Mouse (Mus musculus) heart, embryonic 14.5 days (tissue): Measurements from ENCODE around the gene Wfikkn2. TPM values are rescaled to one million over a fixed set of nuclear protein-coding genes. Genes with fewer than 3 reads are reported as not detected.

Experiments
- ATAC-seq: fragments of 200-750 bp; cut with Nextera tagmentation; 2 replicates; pipeline ENCODE4 v1.8.0; 2017; ENCODE audit warnings: low read depth, moderate TSS enrichment; ENCODE audit not compliant: insufficient number of reproducible peaks, insufficient read depth, low FRiP score
- H3K27ac ChIP-seq, 2 experiments: fragments of 200-500 bp in 1 of 2; fragments of 300-500 bp in 1 of 2; sonication (generic) in 1 of 2; replicated peaks in 1 of 2; 2 replicates each; pipeline ENCODE4 v1.5.1; 2012 to 2014; ENCODE audit warnings: low read depth in 2 of 2, low read length in 2 of 2, control low read depth in 1 of 2, mild to moderate bottlenecking in 1 of 2, mixed read lengths in 1 of 2; ENCODE audit not compliant: control insufficient read depth in 1 of 2, insufficient read depth in 1 of 2
- H3K27me3 ChIP-seq: fragments of 300-500 bp; sonication (generic); 2 replicates; pipeline ENCODE4 v1.6.1; 2014; ENCODE audit warnings: mild to moderate bottlenecking, low read length, control low read depth; ENCODE audit not compliant: control insufficient read depth, insufficient read depth
- H3K36me3 ChIP-seq: fragments of 300-500 bp; sonication (generic); 2 replicates; pipeline ENCODE4 v1.6.1; 2014; ENCODE audit warnings: mild to moderate bottlenecking, control low read depth, low read length, mixed read lengths; ENCODE audit not compliant: control insufficient read depth, insufficient read depth
- H3K4me1 ChIP-seq, 2 experiments: fragments of 200-500 bp in 1 of 2; fragments of 300-500 bp in 1 of 2; sonication (generic) in 1 of 2; 2 replicates each; pipeline ENCODE4 v1.6.1; 2012 to 2014; ENCODE audit warnings: low read length in 2 of 2, control low read depth in 1 of 2, mixed read lengths in 1 of 2; ENCODE audit not compliant: control insufficient read depth in 2 of 2, insufficient read depth in 2 of 2
- H3K4me2 ChIP-seq: fragments of 300-500 bp; sonication (generic); 2 replicates; pipeline ENCODE4 v1.6.1; 2014; ENCODE audit warnings: mild to moderate bottlenecking, low read length
- H3K4me3 ChIP-seq, 2 experiments: fragments of 200-500 bp in 1 of 2; fragments of 300-500 bp in 1 of 2; sonication (generic) in 1 of 2; 2 replicates each; pipeline ENCODE4 v1.5.1; 2012 to 2014; ENCODE audit warnings: low read length in 2 of 2, mild to moderate bottlenecking in 2 of 2, control low read depth in 1 of 2, low read depth in 1 of 2, moderate library complexity in 1 of 2; ENCODE audit not compliant: control insufficient read depth in 1 of 2, insufficient read depth in 1 of 2
- H3K9ac ChIP-seq: fragments of 300-500 bp; sonication (generic); 2 replicates; pipeline ENCODE4 v1.6.1; 2014; ENCODE audit warnings: mild to moderate bottlenecking, low read length
- H3K9me3 ChIP-seq: fragments of 300-500 bp; sonication (generic); 2 replicates; pipeline ENCODE4 v1.6.1; 2016; ENCODE audit warnings: low read length, control low read depth; ENCODE audit not compliant: control insufficient read depth
- WGBS: fragments of 180-500 bp; shearing (Covaris S2); extraction: QIAGEN DNeasy Blood & Tissue Kit; methylation state at CpG from one replicate; pipeline ENCODE4 v1.1.7; 2014; 5-methylcytosine and 5-hydroxymethylcytosine counted together
- polyA plus RNA-seq: library from polyadenylated mRNA; unstranded; fragments of >200 nt; fragmentation: Nextera tagmentation; extraction: Ambion mirVana; gene quantifications from 2 replicates; pipeline ENCODE4 v1.2.1, GENCODE M21; 2014

Wfikkn2 gene
- polyA plus RNA-seq, 1 experiment from 2014 or later = 1.6 TPM

DNA sequence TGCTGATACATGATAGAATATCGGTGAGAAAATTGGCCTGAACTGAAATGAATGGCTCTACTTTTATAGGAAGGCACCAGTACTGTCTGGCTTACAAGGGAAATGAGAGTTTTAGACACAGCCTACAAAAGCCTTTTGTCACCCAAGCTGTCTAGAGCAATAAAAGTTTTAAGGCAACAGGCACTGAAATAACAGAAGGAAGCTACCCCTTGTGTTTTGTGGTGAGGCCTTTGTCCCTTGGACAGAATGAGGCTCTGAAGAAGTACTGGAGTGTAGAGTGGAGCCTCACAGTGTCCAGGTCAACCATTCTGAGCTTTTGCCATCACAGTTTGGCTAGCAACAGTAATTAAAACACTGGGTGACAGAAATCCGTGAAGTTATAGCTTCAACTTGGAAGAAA lies 29.6 kb downstream of the Wfikkn2 start:
- Histone ChIP-seq H3K9me3 (no peaks in the 10 kb centered on the region), H3K36me3 (peaks cover 18% of the 10 kb centered on the region), H3K27me3 (no peaks in the 10 kb centered on the region), H3K9ac (no peak overlapping the region), H3K27ac (peak overlapping the region; percentile 8 to 10; a peak in 1 of 4 replicates), H3K4me3 (no peak overlapping the region), H3K4me2 (no peak overlapping the region), H3K4me1 (peaks cover 2 to 8% of the 10 kb centered on the region in 2 experiments; a peak in 2 of 4 replicates)
- WGBS = 72% methylated on average over 2 of the region's 2 CpGs
- no peak for ATAC-seq

DNA sequence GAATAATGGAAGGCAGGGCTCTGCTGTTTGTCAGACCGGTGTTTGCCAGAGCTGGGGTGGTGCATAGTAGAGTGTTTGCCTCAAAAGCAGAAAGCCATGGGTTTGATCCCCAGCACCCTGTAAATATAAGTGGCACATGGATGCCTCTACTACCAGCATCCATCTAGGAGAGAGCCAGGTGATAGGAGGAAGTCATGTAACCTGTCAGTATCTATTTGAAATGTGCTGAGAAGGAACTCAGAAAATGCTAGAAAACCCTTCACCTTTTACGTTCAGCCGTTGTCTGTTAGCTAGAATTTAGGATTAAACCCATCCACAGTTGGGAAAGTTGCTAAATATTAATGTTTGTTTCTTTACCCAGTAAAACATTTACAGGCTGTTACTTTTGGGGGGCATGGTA lies 30.2 kb downstream of the Wfikkn2 start:
- Histone ChIP-seq H3K4me2 (no peak overlapping the region), H3K36me3 (peaks cover 18% of the 10 kb centered on the region), H3K9ac (no peak overlapping the region), H3K4me1 (peaks cover 2 to 8% of the 10 kb centered on the region in 2 experiments; a peak in 2 of 4 replicates), H3K27ac (no peak overlapping the region), H3K9me3 (no peaks in the 10 kb centered on the region), H3K27me3 (no peaks in the 10 kb centered on the region), H3K4me3 (no peak overlapping the region)
- WGBS = 94% methylated on average over 3 of the region's 3 CpGs
- no peak for ATAC-seq

DNA sequence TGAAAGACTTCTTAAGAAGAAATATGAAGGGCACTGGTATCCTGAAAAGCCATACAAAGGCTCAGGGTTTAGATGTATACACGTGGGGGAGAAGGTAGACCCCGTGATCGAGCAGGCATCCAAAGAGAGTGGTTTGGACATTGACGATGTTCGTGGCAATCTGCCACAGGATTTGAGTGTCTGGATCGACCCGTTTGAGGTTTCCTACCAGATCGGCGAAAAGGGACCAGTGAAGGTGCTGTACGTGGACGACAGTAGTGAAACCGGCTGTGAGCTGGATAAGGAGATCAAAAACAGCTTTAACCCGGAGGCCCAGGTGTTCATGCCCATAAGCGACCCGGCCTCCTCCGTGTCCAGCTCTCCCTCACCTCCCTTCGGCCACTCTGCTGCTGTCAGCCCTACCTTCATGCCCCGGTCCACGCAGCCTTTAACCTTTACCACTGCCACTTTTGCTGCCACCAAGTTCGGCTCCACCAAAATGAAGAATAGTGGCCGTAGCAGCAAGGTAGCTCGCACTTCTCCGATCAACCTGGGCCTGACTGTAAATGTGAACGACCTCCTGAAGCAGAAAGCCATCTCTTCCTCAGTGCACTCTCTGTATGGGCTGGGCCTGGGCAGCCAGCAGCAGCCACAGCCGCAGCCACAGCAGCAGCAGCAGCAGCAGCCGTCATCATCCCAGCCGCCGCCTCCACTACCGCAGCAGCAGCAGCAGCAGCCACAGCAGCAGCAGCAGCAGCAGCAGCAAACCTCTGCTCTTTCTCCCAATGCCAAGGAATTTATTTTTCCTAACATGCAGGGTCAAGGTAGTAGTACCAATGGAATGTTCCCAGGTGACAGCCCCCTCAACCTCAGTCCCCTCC lies 31.8 kb downstream of the Wfikkn2 start:
- H3K27ac ChIP-seq = no peak overlapping the region
- peak overlapping the region; percentile 100; the same call in 1 of the 2 replicates for H3K9ac ChIP-seq
- H3K4me3 ChIP-seq = peak overlapping the region in 1 of 2 experiments; percentile 4; a peak in 2 of 4 replicates

DNA sequence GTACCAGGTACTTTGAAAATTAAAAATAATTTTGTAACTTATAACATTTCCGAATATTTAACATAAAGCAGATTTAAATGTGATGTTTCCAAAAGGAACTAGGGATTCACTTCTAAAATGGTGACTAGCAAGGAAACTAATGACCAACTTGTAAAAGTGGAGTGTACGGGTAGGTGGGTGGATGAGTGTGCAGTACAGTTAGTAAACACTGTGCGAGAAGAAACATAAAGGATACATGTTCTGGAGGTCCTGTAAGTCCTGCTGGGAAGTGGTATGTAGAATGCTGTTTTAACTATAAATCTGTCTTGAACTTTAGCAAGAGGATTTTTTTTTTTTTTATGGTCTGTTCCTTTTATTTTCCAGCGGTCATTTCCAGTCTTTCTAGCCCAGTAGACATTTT lies 32.8 kb downstream of the Wfikkn2 start:
- ATAC-seq = no peak
- Histone ChIP-seq H3K9ac (peak overlapping the region; percentile 100), H3K4me3 (peak overlapping the region in 1 of 2 experiments; percentile 98; a peak in 2 of 4 replicates), H3K9me3 (no peaks in the 10 kb centered on the region), H3K36me3 (peaks cover 18% of the 10 kb centered on the region), H3K4me2 (peak overlapping the region; percentile 71), H3K27me3 (no peaks in the 10 kb centered on the region), H3K27ac (no peak overlapping the region), H3K4me1 (peaks cover 2 to 14% of the 10 kb centered on the region in 2 experiments; a peak in 3 of 4 replicates)
- WGBS = 68% methylated on average over 4 of the region's 4 CpGs

More for the DNA sequence above, 31.8 kb downstream of the Wfikkn2 start:
- Histone ChIP-seq H3K36me3 (peaks cover 18% of the 10 kb centered on the region), H3K27me3 (no peaks in the 10 kb centered on the region), H3K9me3 (no peaks in the 10 kb centered on the region), H3K4me1 (peaks cover 2 to 10% of the 10 kb centered on the region in 2 experiments; a peak in 2 of 4 replicates), H3K4me2 (peak overlapping the region; percentile 71)
- no peak for ATAC-seq
- 84% methylated on average over 29 of the region's 29 CpGs for WGBS

DNA sequence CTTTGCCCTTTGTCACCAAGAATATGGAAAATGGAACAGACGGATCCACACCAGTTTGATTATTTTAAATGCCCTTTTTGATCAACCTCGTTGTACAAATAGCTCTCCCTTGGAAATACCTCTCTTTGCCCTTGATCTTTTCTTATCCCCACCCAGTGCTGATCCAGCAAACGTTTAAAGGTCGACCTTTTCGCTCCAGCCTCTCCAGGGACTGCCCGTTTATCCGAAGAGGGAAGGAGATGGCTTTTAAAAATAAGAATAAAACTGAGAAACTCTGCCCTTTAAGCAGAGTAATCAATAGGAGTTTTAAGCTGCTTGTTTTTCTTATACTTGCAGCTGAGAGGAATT lies 33.3 kb downstream of the Wfikkn2 start:
- Histone ChIP-seq H3K36me3 (peaks cover 18% of the 10 kb centered on the region), H3K9me3 (no peaks in the 10 kb centered on the region), H3K4me2 (peak overlapping the region; percentile 71), H3K9ac (peak overlapping the region; percentile 100), H3K4me3 (peak overlapping the region; percentile 93 to 98), H3K27me3 (no peaks in the 10 kb centered on the region), H3K4me1 (peaks cover 2 to 14% of the 10 kb centered on the region in 2 experiments; a peak in 3 of 4 replicates), H3K27ac (peak overlapping the region; percentile 87 to 98)
- WGBS = under 1% methylated on average over 7 of the region's 7 CpGs
- no peak for ATAC-seq

DNA sequence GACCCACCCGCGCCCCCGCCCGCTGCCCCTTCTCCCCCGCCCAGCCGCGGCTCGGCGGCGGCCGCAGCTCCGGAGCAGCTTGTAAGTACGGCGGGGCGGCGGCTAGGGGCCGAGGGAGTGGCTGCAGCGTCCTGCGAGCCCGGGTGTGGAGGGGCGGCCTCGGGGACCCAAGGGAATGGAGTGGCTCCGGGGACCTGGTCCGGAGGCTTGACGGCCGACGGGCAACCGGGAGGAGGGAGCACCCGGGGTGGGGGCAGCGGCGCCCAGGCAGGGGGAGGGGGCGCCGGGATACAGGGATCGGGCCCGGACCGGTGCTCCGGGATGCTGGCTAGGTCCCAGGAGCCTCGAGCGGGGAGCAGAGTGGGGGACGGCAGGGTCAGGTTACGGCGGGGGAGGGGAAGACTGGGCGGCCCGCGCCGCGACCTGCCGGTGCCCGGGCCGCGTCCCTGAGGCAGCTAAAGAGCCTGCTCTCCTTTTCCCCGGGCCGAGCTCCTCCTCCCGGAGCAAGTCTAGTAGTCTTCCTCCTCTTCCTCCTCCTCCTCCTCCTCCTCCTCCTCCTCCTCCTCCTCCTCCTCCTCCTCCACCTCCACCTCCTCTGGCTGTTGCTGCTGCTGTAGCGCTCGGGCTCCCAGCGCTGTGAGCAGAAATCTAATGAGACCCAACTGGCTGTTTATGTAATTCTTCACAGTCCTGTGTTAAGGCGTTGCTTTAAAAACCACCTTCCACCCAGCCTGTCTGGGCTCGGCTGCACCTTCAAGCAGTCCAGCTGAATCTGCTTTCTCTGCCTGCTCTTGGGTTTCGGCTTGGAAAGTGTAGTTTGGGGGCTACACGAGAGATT lies 33.9 kb downstream of the Wfikkn2 start:
- under 1% methylated on average over 52 of the region's 61 CpGs for WGBS
- H3K4me2 ChIP-seq = peak overlapping the region; percentile 71
- H3K27ac ChIP-seq = peak overlapping the region; percentile 87 to 98
- peak overlapping the region; percentile 100 for H3K9ac ChIP-seq
- H3K9me3 ChIP-seq = no peaks in the 10 kb centered on the region
- peaks cover 18% of the 10 kb centered on the region for H3K36me3 ChIP-seq
- no peaks in the 10 kb centered on the region for H3K27me3 ChIP-seq
- peak; percentile 5; the same call in 1 of the 2 replicates for ATAC-seq
- peak overlapping the region; percentile 93 to 98 for H3K4me3 ChIP-seq
- peaks cover 2 to 14% of the 10 kb centered on the region in 2 experiments; a peak in 3 of 4 replicates for H3K4me1 ChIP-seq

DNA sequence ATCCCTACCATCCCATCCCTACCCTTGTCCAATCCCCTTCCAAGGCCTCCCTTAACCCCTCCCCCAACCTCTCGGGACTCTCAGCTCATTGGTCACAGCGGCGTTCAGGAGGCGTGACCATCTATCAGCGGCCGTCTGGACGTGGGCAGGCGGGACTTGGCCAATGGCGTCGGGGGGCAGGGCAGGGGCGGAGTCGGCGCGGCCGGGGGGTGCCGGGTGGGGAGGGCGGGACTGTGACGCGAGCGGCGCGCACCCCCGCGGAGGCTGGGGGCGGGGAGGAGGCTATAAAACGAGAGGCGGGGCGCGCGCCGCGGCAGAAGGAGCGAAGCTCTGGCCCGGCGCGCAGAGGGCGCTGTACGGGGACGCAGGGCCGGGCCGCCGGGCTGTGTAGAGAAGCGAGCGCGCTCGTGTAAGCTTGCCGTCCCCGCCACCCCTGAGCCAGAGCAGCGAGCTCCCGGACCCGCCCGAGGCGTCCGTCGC lies 34.6 kb downstream of the Wfikkn2 start, which contains the start of gene Tob1:
TSS of gene Tob1 (plus strand) at position 331 of the 480 bp plus-strand sequence.
- Histone ChIP-seq H3K4me2 (peak within 1 kb of the TSS; percentile 94), H3K9me3 (no peaks in the 10 kb centered on the region), H3K36me3 (peaks cover 18% of the 10 kb centered on the region), H3K4me1 (peaks cover 2 to 14% of the 10 kb centered on the region in 2 experiments), H3K9ac (peak within 1 kb of the TSS; percentile 100), H3K4me3 (peak within 1 kb of the TSS; percentile 93 to 98), H3K27ac (peak within 1 kb of the TSS; percentile 99), H3K27me3 (no peaks in the 10 kb centered on the region)
- under 1% methylated on average over 50 of the region's 55 CpGs for WGBS
- ATAC-seq = peak; percentile 97
